Mouse (Mus musculus) heart, adult 2 months (tissue): ENCODE measurements at regions not wholly inside any gene's neighbourhood (a gene's known extent, or its start where the extent isn't known, plus 50 kb on each side); places are given as distances from the start of the nearest gene placed in this dataset.

Experiments used
- CTCF ChIP-seq: fragments of 200-600 bp; IDR thresholded peaks from 2 replicates; pipeline ENCODE4 v1.8.1; 2022; ENCODE audit warnings: antibody characterized with exemption, mild to moderate bottlenecking, moderate library complexity
- POLR2A ChIP-seq: fragments of 200-500 bp; IDR thresholded peaks from 2 replicates; pipeline ENCODE4 v1.6.1; 2011; ENCODE audit warnings: mild to moderate bottlenecking, low read depth, low read length, control low read depth; ENCODE audit not compliant: insufficient read depth

DNA sequence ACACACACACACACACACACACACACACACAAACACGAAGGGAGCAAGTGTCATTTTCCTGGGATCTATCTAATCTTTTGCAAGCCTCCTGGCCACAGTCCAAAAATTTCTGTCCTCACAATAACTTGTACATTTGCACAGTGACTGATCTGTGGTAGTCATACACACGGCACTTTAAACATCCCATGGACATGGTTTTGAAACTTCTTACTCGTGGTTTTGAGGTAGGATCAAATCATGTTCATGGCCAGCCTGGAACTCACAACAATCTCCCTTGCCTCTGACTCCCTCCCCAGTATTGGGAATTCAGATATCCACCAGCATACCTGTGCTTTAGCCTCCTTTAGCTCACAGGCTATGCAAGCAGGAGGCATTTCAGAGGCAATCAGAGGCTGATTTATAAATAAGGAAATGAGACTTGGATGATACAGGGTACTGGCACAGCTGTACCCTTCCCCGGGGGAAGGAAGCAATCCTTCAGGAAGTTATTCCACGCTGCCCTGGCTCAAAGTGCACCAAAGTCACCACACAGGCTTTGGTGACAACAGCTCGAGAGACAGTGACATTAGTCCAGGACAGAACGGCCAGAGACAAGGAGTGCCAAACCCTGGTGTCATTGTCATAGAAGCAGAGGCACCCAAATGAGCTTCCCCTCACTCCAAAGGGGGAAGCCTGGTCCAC, 52.1 kb upstream of the Klf3 start:
- TF ChIP-seq CTCF (no peak), POLR2A (no peak)
